Mouse (Mus musculus) liver, adult 2 months (tissue): ENCODE measurements at regions not wholly inside any gene's neighbourhood (a gene's known extent, or its start where the extent isn't known, plus 50 kb on each side); places are given as distances from the start of the nearest gene placed in this dataset.

Experiments used
- DNase-seq: peaks from one replicate; pipeline ENCODE4 v3.0.0-alpha.2; 2011; ENCODE audit warnings: low read depth, low spot score; ENCODE audit errors: extremely low read depth
- H3K27ac ChIP-seq: fragments of 200-500 bp; replicated peaks from 2 replicates; pipeline ENCODE4 v1.5.1; 2012; ENCODE audit warnings: low read depth, mild to moderate bottlenecking, control low read depth, inconsistent platforms, low read length; ENCODE audit not compliant: insufficient read depth
- H3K27me3 ChIP-seq: fragments of 200-500 bp; 2 replicates; pipeline ENCODE4 v1.6.1; 2012; ENCODE audit warnings: mild to moderate bottlenecking, moderate library complexity, low read length, inconsistent platforms; ENCODE audit not compliant: control insufficient read depth, insufficient read depth
- H3K36me3 ChIP-seq: fragments of 200-500 bp; 2 replicates; pipeline ENCODE4 v1.6.1; 2012; ENCODE audit warnings: low read length, inconsistent platforms; ENCODE audit not compliant: control insufficient read depth, insufficient read depth
- H3K4me1 ChIP-seq: fragments of 200-500 bp; 2 replicates; pipeline ENCODE4 v1.6.1; 2011; ENCODE audit warnings: low read length; ENCODE audit not compliant: control insufficient read depth, insufficient read depth
- H3K4me3 ChIP-seq: fragments of 200-500 bp; 2 replicates; pipeline ENCODE4 v1.5.1; 2011; ENCODE audit warnings: low read depth, mild to moderate bottlenecking, control low read depth, low read length, moderate library complexity; ENCODE audit not compliant: insufficient read depth
- H3K79me2 ChIP-seq: fragments of 200-500 bp; 2 replicates; pipeline ENCODE4 v1.6.1; 2012; ENCODE audit warnings: inconsistent platforms, mild to moderate bottlenecking, low read length, moderate library complexity; ENCODE audit not compliant: control insufficient read depth, insufficient read depth
- H3K9ac ChIP-seq: fragments of 200-500 bp; 2 replicates; pipeline ENCODE4 v1.6.1; 2012; ENCODE audit warnings: low read depth, mild to moderate bottlenecking, control low read depth, inconsistent platforms, low read length
- CTCF ChIP-seq: fragments of 200-500 bp; IDR thresholded peaks from 2 replicates; pipeline ENCODE4 v1.5.1; 2011; ENCODE audit warnings: low read depth, low read length, control low read depth
- POLR2A ChIP-seq: fragments of 200-500 bp; IDR thresholded peaks from 2 replicates; pipeline ENCODE4 v1.6.1; 2011; ENCODE audit warnings: low read length, control low read depth; ENCODE audit not compliant: insufficient read depth; ENCODE audit errors: extremely low read depth
- WGBS: fragments of 180-500 bp; shearing (Covaris S2); methylation state at CpG from one replicate; pipeline ENCODE4 v1.1.7; 2018; 5-methylcytosine and 5-hydroxymethylcytosine counted together

DNA sequence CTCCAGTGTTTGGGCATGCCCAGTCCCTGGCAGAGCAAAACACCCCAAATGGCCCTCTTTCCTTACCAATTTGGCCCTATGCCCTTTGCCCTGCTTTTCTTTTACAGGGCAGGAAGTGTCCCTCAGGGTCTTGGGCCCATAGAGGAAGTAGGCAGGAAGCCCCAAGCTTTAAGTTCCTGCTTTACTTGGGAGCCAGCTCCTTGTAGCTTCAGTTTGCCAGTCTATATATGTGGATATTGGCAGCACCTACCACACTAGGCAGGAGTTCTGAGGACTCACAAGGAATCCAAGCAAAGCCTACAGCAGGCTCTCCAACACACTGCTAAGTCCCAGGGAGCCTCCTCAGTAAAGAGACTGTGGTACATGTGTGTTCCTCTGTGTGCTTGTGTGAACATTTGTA is 84.2 kb downstream of the Cstad start:
- Histone ChIP-seq H3K27me3 (0 out of 2 replicates have a peak, but pooled peaks cover 3% of the 10 kb centered on the region), H3K4me1 (peaks cover 6% of the 10 kb centered on the region; the same call in 1 of the 2 replicates), H3K9ac (no peak overlapping the region), H3K36me3 (no peaks in the 10 kb centered on the region), H3K4me3 (no peak overlapping the region), H3K79me2 (no peaks in the 10 kb centered on the region), H3K27ac (peak overlapping the region; percentile 53)
- no peak for TF ChIP-seq CTCF
- TF ChIP-seq POLR2A = no peak
- no peak for DNase-seq

DNA sequence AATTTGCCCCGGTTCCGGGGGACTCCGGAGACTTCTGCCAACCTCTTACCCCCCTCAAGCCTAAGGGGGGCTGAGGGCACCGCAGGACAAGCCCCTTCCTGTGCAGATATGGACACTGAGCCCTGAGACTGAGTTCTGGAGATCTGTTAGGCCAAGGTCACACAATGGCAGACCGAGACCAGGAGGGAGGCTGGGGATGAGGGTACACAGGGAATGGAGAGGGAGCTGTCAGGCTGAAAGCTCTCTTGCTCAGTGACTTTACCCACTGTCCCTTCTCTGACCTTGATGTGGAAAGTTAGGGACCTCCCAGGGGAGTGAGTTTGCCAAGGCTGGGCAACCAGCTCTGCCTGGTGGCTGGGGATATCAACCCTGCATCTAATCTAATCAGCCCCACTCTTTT is 82.7 kb downstream of the Cstad start:
- 28% methylated on average over 5 of the region's 5 CpGs for WGBS
- peak overlapping the region; percentile 92 for H3K27ac ChIP-seq
- peak overlapping the region; percentile 48 for H3K9ac ChIP-seq
- H3K27me3 ChIP-seq = 0 out of 2 replicates have a peak, but pooled peaks cover 3% of the 10 kb centered on the region
- H3K36me3 ChIP-seq = no peaks in the 10 kb centered on the region
- TF ChIP-seq CTCF (no peak), POLR2A (no peak)
- H3K4me1 ChIP-seq = peaks cover 6% of the 10 kb centered on the region; the same call in 1 of the 2 replicates
- no peaks in the 10 kb centered on the region for H3K79me2 ChIP-seq
- peak overlapping the region; percentile 35; the same call in 1 of the 2 replicates for H3K4me3 ChIP-seq
- DNase-seq = no peak

DNA sequence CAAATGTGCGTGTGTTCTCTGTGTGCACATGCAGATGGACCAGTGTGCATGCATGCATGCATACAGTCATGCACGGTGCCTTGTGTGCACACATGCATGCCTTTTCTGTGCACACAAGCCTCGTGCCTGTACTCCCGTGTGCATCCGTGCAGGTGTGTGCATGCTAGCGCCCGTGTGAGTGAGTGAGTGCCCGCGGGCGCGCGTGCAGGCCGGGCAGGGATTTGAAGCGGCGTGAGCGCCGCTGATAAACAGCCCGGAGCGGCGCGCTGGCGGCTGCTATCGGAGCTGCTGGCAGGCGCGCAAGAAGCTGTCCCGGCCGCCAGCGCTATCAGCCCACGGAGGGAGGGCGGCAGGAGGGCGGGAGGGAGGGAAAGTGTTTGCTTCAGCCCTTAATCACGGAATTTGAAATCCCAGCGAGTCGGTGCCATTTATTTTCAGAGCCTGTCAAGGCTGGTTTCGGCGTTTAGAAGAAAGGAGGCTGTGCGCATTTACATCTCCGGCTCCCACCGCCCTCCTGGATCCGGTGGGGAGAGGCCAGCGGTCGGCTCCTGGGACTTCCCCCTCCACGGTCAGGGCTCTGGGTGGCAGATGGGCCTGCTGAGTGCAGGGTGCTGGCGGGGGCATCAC is 82.1 kb downstream of the Cstad start:
- no peaks in the 10 kb centered on the region for H3K36me3 ChIP-seq
- peaks cover 6% of the 10 kb centered on the region; the same call in 1 of the 2 replicates for H3K4me1 ChIP-seq
- H3K4me3 ChIP-seq = peak overlapping the region; percentile 35; the same call in 1 of the 2 replicates
- TF ChIP-seq CTCF (no peak), POLR2A (no peak)
- H3K27ac ChIP-seq = peak overlapping the region; percentile 92
- H3K79me2 ChIP-seq = no peaks in the 10 kb centered on the region
- H3K27me3 ChIP-seq = 0 out of 2 replicates have a peak, but pooled peaks cover 3% of the 10 kb centered on the region
- no peak for DNase-seq
- peak overlapping the region; percentile 48 for H3K9ac ChIP-seq
- WGBS = 2% methylated on average over 43 of the region's 44 CpGs

DNA sequence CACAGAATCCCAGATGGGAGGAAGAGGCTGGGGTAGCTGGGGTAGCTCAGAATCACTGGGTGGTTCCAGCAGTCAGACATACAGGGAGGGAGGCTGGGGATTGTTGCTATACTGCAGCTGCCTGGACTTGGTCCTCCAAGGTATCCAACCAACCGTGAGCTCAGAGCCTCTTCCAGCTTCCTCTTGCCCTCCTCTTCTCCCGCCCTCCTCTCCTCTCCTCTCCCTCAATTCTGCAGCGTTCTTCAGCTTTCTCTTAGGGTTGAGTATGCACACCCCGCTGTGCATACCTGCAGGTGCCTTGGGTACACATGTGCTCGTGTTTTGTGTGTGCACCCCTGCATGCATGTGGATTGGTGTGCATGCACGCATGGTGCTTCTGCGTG is 81.6 kb downstream of the Cstad start:
- no peak for DNase-seq
- H3K36me3 ChIP-seq = no peaks in the 10 kb centered on the region
- TF ChIP-seq CTCF (no peak), POLR2A (no peak)
- H3K27ac ChIP-seq = no peak overlapping the region
- no peak overlapping the region for H3K9ac ChIP-seq
- H3K4me1 ChIP-seq = peaks cover 6% of the 10 kb centered on the region; the same call in 1 of the 2 replicates
- H3K27me3 ChIP-seq = 0 out of 2 replicates have a peak, but pooled peaks cover 3% of the 10 kb centered on the region
- 18% methylated on average over 7 of the region's 7 CpGs for WGBS
- H3K79me2 ChIP-seq = no peaks in the 10 kb centered on the region
- no peak overlapping the region for H3K4me3 ChIP-seq

DNA sequence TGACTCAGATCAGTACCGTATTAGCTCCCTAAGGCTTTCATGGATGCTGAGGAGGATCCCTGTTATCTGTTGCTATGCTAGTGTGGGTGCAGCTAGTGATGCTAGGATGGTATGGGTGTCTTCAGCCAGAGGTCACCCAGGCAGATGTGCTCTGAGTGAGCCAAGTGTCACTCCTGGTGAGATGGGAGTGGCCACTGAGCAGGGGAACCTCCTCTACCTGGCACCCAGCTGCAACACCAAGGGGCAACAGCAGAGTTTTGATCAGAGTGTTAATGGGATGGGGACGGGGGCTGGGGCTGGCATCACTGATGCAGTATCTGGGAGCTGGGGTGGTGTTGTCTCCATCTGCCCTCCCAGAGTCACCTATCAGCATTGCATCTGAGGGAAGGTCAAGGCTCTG is 81.0 kb downstream of the Cstad start:
- no peak for DNase-seq
- no peaks in the 10 kb centered on the region for H3K36me3 ChIP-seq
- H3K27ac ChIP-seq = no peak overlapping the region
- 0 out of 2 replicates have a peak, but pooled peaks cover 3% of the 10 kb centered on the region for H3K27me3 ChIP-seq
- no peak overlapping the region for H3K4me3 ChIP-seq
- H3K4me1 ChIP-seq = peaks cover 6% of the 10 kb centered on the region; the same call in 1 of the 2 replicates
- TF ChIP-seq CTCF (no peak), POLR2A (no peak)
- H3K79me2 ChIP-seq = no peaks in the 10 kb centered on the region
- H3K9ac ChIP-seq = no peak overlapping the region
- WGBS = 92% methylated on average over 2 of the region's 2 CpGs

DNA sequence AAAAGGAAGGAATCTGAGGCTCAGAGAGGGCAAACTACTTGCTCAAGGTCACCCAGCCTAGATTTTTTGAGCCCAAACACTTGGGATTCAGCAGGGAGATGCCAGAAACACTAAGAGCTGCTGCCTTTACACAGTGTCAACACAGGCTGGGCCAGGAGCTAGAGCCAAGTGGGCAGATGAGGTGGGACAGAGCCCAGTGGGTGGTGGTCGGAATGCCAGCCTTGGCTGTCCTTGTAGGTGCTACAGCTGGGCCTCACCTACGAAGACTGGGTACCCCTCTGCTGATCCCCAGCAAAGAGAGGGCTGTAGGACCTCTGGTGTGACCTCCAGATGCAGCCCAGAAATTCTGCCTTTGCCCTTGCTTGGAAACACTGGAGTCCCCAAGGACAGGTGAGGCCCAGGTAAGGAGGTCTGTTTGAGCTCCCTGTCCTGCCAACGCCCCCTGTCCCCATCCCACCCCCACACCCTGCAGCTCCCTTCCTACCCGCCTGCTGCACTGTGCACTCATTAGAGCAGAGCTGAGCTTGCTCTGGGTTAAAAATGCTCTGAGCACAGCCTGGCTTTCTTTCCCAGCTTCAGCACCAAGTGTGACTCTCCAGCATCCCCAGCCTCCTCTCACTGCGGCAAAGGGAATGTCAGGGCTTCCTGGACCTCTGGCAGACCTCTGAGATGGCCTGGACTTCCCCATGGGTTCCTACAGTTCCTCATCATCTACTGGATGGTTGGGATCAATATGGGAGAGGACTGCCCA is 76.2 kb downstream of the Cstad start:
- Histone ChIP-seq H3K27ac (no peak overlapping the region), H3K4me1 (peaks cover 5% of the 10 kb centered on the region; the same call in 1 of the 2 replicates), H3K79me2 (no peaks in the 10 kb centered on the region), H3K36me3 (no peaks in the 10 kb centered on the region), H3K27me3 (no peaks in the 10 kb centered on the region), H3K4me3 (no peak overlapping the region), H3K9ac (no peak overlapping the region)
- WGBS = 78% methylated on average over 5 of the region's 5 CpGs
- DNase-seq = no peak
- TF ChIP-seq CTCF (no peak), POLR2A (no peak)
